Mouse (Mus musculus): Measurements from ENCODE around the gene Olfr1016. TPM values are rescaled to one million over a fixed set of nuclear protein-coding genes. Genes with fewer than 3 reads are reported as not detected.

Olfr1016 gene
- polyA plus RNA-seq, 1 experiment from 2014 or later = not detected

Other genes starting within 250 kb of the Olfr1016 start
- gene Olfr996, start 223.3 kb downstream of the Olfr1016 start, polyA plus RNA-seq (2015; fragmentation: Nextera tagmentation; extraction: Ambion mirVana) = not detected in 2 replicates
- gene Olfr998, start 213.6 kb downstream of the Olfr1016 start, polyA plus RNA-seq (2015; fragmentation: Nextera tagmentation; extraction: Ambion mirVana) = not detected in 2 replicates
- not detected in 2 replicates for gene Olfr1000, start 190.6 kb downstream of the Olfr1016 start, polyA plus RNA-seq (2015; fragmentation: Nextera tagmentation; extraction: Ambion mirVana)
- gene Olfr1002, start 151.8 kb downstream of the Olfr1016 start, polyA plus RNA-seq (2015; fragmentation: Nextera tagmentation; extraction: Ambion mirVana) = not detected in 2 replicates
- not detected in 2 replicates for gene Olfr154, start 138.1 kb downstream of the Olfr1016 start, polyA plus RNA-seq (2015; fragmentation: Nextera tagmentation; extraction: Ambion mirVana)
- gene Olfr1006, start 123.8 kb downstream of the Olfr1016 start, polyA plus RNA-seq (2015; fragmentation: Nextera tagmentation; extraction: Ambion mirVana) = not detected in 2 replicates
- not detected in 2 replicates for gene Olfr1008, start 113.1 kb downstream of the Olfr1016 start, polyA plus RNA-seq (2015; fragmentation: Nextera tagmentation; extraction: Ambion mirVana)
- not detected in 2 replicates for gene Olfr1009, start 87.1 kb downstream of the Olfr1016 start, polyA plus RNA-seq (2015; fragmentation: Nextera tagmentation; extraction: Ambion mirVana)
- gene Olfr1012, start 39.8 kb downstream of the Olfr1016 start, polyA plus RNA-seq (2015; fragmentation: Nextera tagmentation; extraction: Ambion mirVana) = not detected in 2 replicates
- gene Olfr1013, start 35.4 kb downstream of the Olfr1016 start, polyA plus RNA-seq (2015; fragmentation: Nextera tagmentation; extraction: Ambion mirVana) = not detected in 2 replicates
- not detected in 2 replicates for gene Olfr1014, start 29.8 kb downstream of the Olfr1016 start, polyA plus RNA-seq (2015; fragmentation: Nextera tagmentation; extraction: Ambion mirVana)
- gene Olfr1015, start 20.5 kb downstream of the Olfr1016 start, polyA plus RNA-seq (2015; fragmentation: Nextera tagmentation; extraction: Ambion mirVana) = not detected in 2 replicates
- gene Olfr1018, start 15.9 kb upstream of the Olfr1016 start, polyA plus RNA-seq (2015; fragmentation: Nextera tagmentation; extraction: Ambion mirVana) = not detected in 2 replicates
- gene Olfr1019, start 42.9 kb upstream of the Olfr1016 start, polyA plus RNA-seq (2015; fragmentation: Nextera tagmentation; extraction: Ambion mirVana) = not detected in 2 replicates
- gene Olfr1020, start 44.5 kb upstream of the Olfr1016 start, polyA plus RNA-seq (2015; fragmentation: Nextera tagmentation; extraction: Ambion mirVana) = not detected in 2 replicates
- gene Olfr1022, start 66.0 kb upstream of the Olfr1016 start, polyA plus RNA-seq (2015; fragmentation: Nextera tagmentation; extraction: Ambion mirVana) = not detected in 2 replicates
- gene Olfr1023, start 83.1 kb upstream of the Olfr1016 start, polyA plus RNA-seq (2015; fragmentation: Nextera tagmentation; extraction: Ambion mirVana) = not detected in 2 replicates
- not detected in 2 replicates for gene Olfr1024, start 102.5 kb upstream of the Olfr1016 start, polyA plus RNA-seq (2015; fragmentation: Nextera tagmentation; extraction: Ambion mirVana)
- gene Olfr1025-ps1, start 112.6 kb upstream of the Olfr1016 start, polyA plus RNA-seq (2015; fragmentation: Nextera tagmentation; extraction: Ambion mirVana) = not detected in 2 replicates
- gene Olfr1026, start 119.0 kb upstream of the Olfr1016 start, polyA plus RNA-seq (2015; fragmentation: Nextera tagmentation; extraction: Ambion mirVana) = not detected in 2 replicates
- gene Olfr1028, start 147.9 kb upstream of the Olfr1016 start, polyA plus RNA-seq (2015; fragmentation: Nextera tagmentation; extraction: Ambion mirVana) = not detected in 2 replicates
- gene Olfr1029, start 171.4 kb upstream of the Olfr1016 start, polyA plus RNA-seq (2015; fragmentation: Nextera tagmentation; extraction: Ambion mirVana) = not detected in 2 replicates
- gene Olfr1030, start 176.7 kb upstream of the Olfr1016 start, polyA plus RNA-seq (2015; fragmentation: Nextera tagmentation; extraction: Ambion mirVana) = not detected in 2 replicates
- not detected in 2 replicates for gene Olfr1031, start 187.8 kb upstream of the Olfr1016 start, polyA plus RNA-seq (2015; fragmentation: Nextera tagmentation; extraction: Ambion mirVana)
- gene Olfr1032, start 203.0 kb upstream of the Olfr1016 start, polyA plus RNA-seq (2015; fragmentation: Nextera tagmentation; extraction: Ambion mirVana) = not detected in 2 replicates
- 4.0 and 4.9 TPM in 2 replicates for gene Olfr1033, start 218.1 kb upstream of the Olfr1016 start, polyA plus RNA-seq (2015; fragmentation: Nextera tagmentation; extraction: Ambion mirVana)
- 0.04 and 0.10 TPM in 2 replicates for gene Olfr1034, start 243.3 kb upstream of the Olfr1016 start, polyA plus RNA-seq (2015; fragmentation: Nextera tagmentation; extraction: Ambion mirVana)

Measured in kidney, embryonic 15.5 days (tissue).